Mouse (Mus musculus): ENCODE results near the gene Foxf1. TPM values are rescaled to one million over a fixed set of nuclear protein-coding genes. Genes with fewer than 3 reads are reported as not detected.

The Foxf1 gene
- total RNA-seq, 2 experiments from 2014 or later, result not detected

GRCm38 (mm10) chr8:121081398-121081797, 2.8 kb upstream of the Foxf1 start:
- no peak for ATAC-seq (ENCODE audit: poor library complexity, severe bottlenecking)

- ATAC-seq (ENCODE audit: poor library complexity, severe bottlenecking), result no peak
These were observed 1.7 kb upstream of the Foxf1 start for GRCm38 (mm10) chr8:121082218-121083092.

GRCm38 (mm10) chr8:121083093-121083935, 872 bp upstream of the Foxf1 start:
- ATAC-seq (ENCODE audit: poor library complexity, severe bottlenecking), result no peak

- no peak for ATAC-seq (ENCODE audit: poor library complexity, severe bottlenecking)
These were observed 313 bp upstream of the Foxf1 start for GRCm38 (mm10) chr8:121083936-121084209.

GRCm38 (mm10) chr8:121085011-121085410, 825 bp downstream of the Foxf1 start:
- ATAC-seq (ENCODE audit: poor library complexity, severe bottlenecking), result no peak

- ATAC-seq (ENCODE audit: poor library complexity, severe bottlenecking), result no peak
These were observed 1.4 kb downstream of the Foxf1 start for GRCm38 (mm10) chr8:121085561-121085960.

- no peak for ATAC-seq (ENCODE audit: poor library complexity, severe bottlenecking)
These were observed 2.1 kb downstream of the Foxf1 start for GRCm38 (mm10) chr8:121086004-121086900.

GRCm38 (mm10) chr8:121088281-121088680, 4.1 kb downstream of the Foxf1 start:
- ATAC-seq (ENCODE audit: poor library complexity, severe bottlenecking), result no peak

GRCm38 (mm10) chr8:121088871-121089630, 4.9 kb downstream of the Foxf1 start:
- ATAC-seq (ENCODE audit: poor library complexity, severe bottlenecking), result no peak

- ATAC-seq (ENCODE audit: poor library complexity, severe bottlenecking), result no peak
These were observed 5.6 kb downstream of the Foxf1 start for GRCm38 (mm10) chr8:121089631-121090380.

- ATAC-seq (ENCODE audit: poor library complexity, severe bottlenecking), result no peak
These were observed 6.5 kb downstream of the Foxf1 start for GRCm38 (mm10) chr8:121090716-121091115.

- ATAC-seq (ENCODE audit: poor library complexity, severe bottlenecking), result no peak
These were observed 8.0 kb downstream of the Foxf1 start for GRCm38 (mm10) chr8:121092141-121092540.

- ATAC-seq (ENCODE audit: poor library complexity, severe bottlenecking), result peak; percentile 78
These were observed 8.4 kb downstream of the Foxf1 start for GRCm38 (mm10) chr8:121092627-121093026.

- no peak for ATAC-seq (ENCODE audit: poor library complexity, severe bottlenecking)
These were observed 9.3 kb downstream of the Foxf1 start for GRCm38 (mm10) chr8:121093496-121093895.

GRCm38 (mm10) chr8:121104049-121104818, 20.0 kb downstream of the Foxf1 start:
- peak; percentile 53 for ATAC-seq (ENCODE audit: poor library complexity, severe bottlenecking)

GRCm38 (mm10) chr8:121107668-121108656, 23.8 kb downstream of the Foxf1 start, which contains the start of gene Mthfsd:
Mthfsd (minus strand) TSS chr8:121108392.
- ATAC-seq (ENCODE audit: poor library complexity, severe bottlenecking), result peak; percentile 88

GRCm38 (mm10) chr8:121108657-121109056, 24.5 kb downstream of the Foxf1 start:
- ATAC-seq (ENCODE audit: poor library complexity, severe bottlenecking), result no peak
